Mouse (Mus musculus): ENCODE measurements around the gene Samd13.

DNA sequence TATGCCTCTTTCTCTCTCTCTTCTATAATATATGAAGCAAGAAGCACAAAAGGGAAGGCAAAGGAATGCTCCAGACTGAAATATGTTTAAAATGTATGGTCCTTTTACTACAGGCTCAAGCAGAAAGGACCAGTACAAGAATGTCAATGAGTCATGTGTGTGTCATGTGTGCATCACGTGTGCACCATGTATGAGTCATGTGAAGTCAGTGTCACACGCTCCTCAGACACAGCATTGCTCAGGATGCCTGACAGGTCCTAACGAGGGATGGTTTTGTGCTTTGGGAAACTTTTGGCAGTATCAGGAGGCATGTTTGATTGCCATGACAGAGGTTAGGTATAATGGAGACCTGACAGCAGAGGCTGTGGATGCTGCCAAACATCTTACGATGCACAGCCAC is 9.2 kb downstream of the Samd13 start:
- TF ChIP-seq CTCF (conservative IDR thresholded peaks at IDR 0.05; ENCODE audit: low read length) (no peak), POU5F1 (IDR thresholded peaks at IDR 0.05; ENCODE audit: borderline replicate concordance, low read length) (no peak), NANOG (IDR thresholded peaks at IDR 0.05; ENCODE audit: borderline replicate concordance, low read length) (no peak)

All from E14TG2a.4 (cell line).